Mouse (Mus musculus): ENCODE measurements around the gene Foxj3.

GRCm38 (mm10) chr4:119512731-119513141 is 24.1 kb upstream of the Foxj3 start:
- TF ChIP-seq CTCF (IDR thresholded peaks at IDR 0.05; ENCODE audit: low read depth, low read length): no peak
- TF ChIP-seq EP300 (IDR thresholded peaks at IDR 0.05; ENCODE audit: insufficient read depth, low read depth, low read length): no peak
- no peak for TF ChIP-seq POLR2A (IDR thresholded peaks at IDR 0.05; ENCODE audit: insufficient read depth, low read length)
